Mouse (Mus musculus) kidney, embryonic 16.5 days (tissue): ENCODE data around the gene Rcbtb2. TPM values are rescaled to one million over a fixed set of nuclear protein-coding genes. Genes with fewer than 3 reads are reported as not detected.
A peak's percentile ranks its signal among the peaks of the same experiment; 100 is the strongest.

Experiments used
- ATAC-seq: fragments of 200-750 bp; cut with Nextera tagmentation; 2 replicates; pipeline ENCODE4 v1.8.0; 2017; ENCODE audit warnings: moderate TSS enrichment; ENCODE audit not compliant: low FRiP score, low TSS enrichment
- H3K27ac ChIP-seq: fragments of 300-500 bp; sonication (generic); 2 replicates; pipeline ENCODE4 v1.5.1; 2014; ENCODE audit warnings: low read length
- H3K27me3 ChIP-seq: fragments of 300-500 bp; sonication (generic); 2 replicates; pipeline ENCODE4 v1.6.1; 2014; ENCODE audit warnings: low read length, control low read depth, mixed read lengths; ENCODE audit not compliant: insufficient read depth
- H3K36me3 ChIP-seq: fragments of 300-500 bp; sonication (generic); 2 replicates; pipeline ENCODE4 v1.6.1; 2014; ENCODE audit warnings: low read length, control low read depth, mixed read lengths; ENCODE audit not compliant: insufficient read depth
- H3K4me1 ChIP-seq: fragments of 300-500 bp; sonication (generic); 2 replicates; pipeline ENCODE4 v1.6.1; 2014; ENCODE audit warnings: low read length, control low read depth, mixed read lengths; ENCODE audit not compliant: insufficient read depth
- H3K4me2 ChIP-seq: fragments of 300-500 bp; sonication (generic); replicated peaks from 2 replicates; pipeline ENCODE4 v1.6.1; 2014; ENCODE audit warnings: low read depth, low read length
- H3K4me3 ChIP-seq: fragments of 300-500 bp; sonication (generic); 2 replicates; pipeline ENCODE4 v1.5.1; 2014; ENCODE audit warnings: mild to moderate bottlenecking, low read length
- H3K9ac ChIP-seq: fragments of 300-500 bp; sonication (generic); replicated peaks from 2 replicates; pipeline ENCODE4 v1.6.1; 2014; ENCODE audit warnings: low read length
- H3K9me3 ChIP-seq: fragments of 300-500 bp; sonication (generic); 2 replicates; pipeline ENCODE4 v1.6.1; 2016; ENCODE audit warnings: low read length, control low read depth
- WGBS: fragments of 180-500 bp; shearing (Covaris S2); extraction: QIAGEN DNeasy Blood & Tissue Kit; methylation state at CpG from one replicate; pipeline ENCODE4 v1.1.7; 2014; 5-methylcytosine and 5-hydroxymethylcytosine counted together
- polyA plus RNA-seq: library from polyadenylated mRNA; unstranded; fragments of >200 nt; fragmentation: Nextera tagmentation; extraction: Ambion mirVana; gene quantifications from 2 replicates; pipeline ENCODE4 v1.2.1, GENCODE M21; 2015

The Rcbtb2 gene
- polyA plus RNA-seq, 1 experiment from 2014 or later: 127 TPM

DNA sequence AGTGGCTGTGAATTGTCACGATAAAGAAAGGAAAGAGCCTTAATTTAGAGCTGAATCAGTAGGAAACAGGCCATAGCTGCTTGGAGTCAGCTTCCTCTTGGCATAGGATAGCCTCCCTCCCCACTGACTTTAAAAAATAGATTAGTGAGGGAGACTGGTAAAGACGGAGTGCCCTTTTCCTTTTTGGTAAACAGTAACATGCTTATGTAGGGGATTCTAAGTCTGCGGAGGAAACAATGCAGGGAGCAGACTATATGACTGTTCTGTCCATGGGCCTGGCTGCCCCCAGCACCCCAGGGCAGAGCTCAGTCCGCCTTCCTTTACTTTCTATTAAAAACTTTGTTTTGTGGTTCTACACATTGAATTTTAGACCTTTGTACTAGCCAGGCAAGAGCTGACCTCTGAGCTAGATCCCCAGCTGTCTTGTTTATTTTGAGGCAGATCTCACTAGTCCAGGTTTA lies 56.4 kb downstream of the Rcbtb2 start:
- H3K9me3 ChIP-seq: 0 out of 2 replicates have a peak, but pooled peaks cover under 1% of the 10 kb centered on the region
- H3K27me3 ChIP-seq: no peaks in the 10 kb centered on the region
- H3K4me3 ChIP-seq: no peak overlapping the region
- peak; percentile 69; the same call in 1 of the 2 replicates for ATAC-seq
- WGBS: 83% methylated on average over 4 of the region's 4 CpGs
- H3K4me2 ChIP-seq: no peak overlapping the region
- peak overlapping the region; percentile 84 for H3K27ac ChIP-seq
- 0 out of 2 replicates have a peak, but pooled peaks cover 4% of the 10 kb centered on the region for H3K4me1 ChIP-seq
- H3K9ac ChIP-seq: no peak overlapping the region
- peaks cover 45% of the 10 kb centered on the region for H3K36me3 ChIP-seq

DNA sequence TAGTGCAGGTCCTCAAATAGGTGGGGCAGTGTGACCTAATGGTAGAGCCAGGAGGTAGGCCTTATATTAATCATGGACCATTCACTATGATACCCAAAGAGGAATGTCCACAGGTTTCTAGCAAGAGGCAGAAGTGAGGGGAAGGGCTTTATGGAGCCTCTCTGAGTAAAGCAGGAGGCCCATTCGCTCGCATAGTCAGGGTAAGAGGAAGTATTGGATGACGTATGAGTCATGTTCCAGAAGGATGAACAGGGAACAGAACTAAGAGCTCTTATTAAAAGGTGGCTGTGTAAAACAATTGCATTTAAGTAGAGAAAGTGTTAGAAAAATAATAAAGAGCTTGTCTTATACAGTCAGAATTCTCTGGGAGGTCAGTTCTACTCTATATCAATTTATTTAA lies 57.8 kb downstream of the Rcbtb2 start:
- no peak for ATAC-seq
- Histone ChIP-seq H3K9ac (no peak overlapping the region), H3K27ac (no peak overlapping the region), H3K4me2 (no peak overlapping the region), H3K36me3 (peaks cover 52% of the 10 kb centered on the region), H3K9me3 (0 out of 2 replicates have a peak, but pooled peaks cover 6% of the 10 kb centered on the region), H3K4me3 (no peak overlapping the region), H3K27me3 (no peaks in the 10 kb centered on the region), H3K4me1 (0 out of 2 replicates have a peak, but pooled peaks cover 4% of the 10 kb centered on the region)
- WGBS: 58% methylated on average over 3 of the region's 3 CpGs

DNA sequence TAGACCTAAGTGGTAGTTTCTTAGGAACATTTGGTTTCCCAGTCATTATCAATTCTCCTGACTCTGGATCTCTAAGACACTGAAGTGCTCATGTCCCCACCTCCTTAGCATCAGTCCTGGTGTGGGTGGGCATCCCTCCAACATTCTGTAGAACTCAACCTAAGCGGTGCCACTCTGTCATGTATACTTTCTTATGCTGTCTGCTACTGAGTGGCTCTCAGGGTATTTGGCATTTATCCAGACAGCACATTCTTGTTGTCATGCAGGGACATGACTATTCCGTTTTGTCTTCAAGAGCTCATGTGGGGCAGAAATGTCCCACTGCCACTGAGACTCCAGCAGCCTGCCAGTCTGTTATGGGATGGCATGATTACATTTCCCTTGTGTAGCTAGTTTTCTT lies 58.3 kb downstream of the Rcbtb2 start:
- 82% methylated on average over 2 of the region's 2 CpGs for WGBS
- ATAC-seq: no peak

DNA sequence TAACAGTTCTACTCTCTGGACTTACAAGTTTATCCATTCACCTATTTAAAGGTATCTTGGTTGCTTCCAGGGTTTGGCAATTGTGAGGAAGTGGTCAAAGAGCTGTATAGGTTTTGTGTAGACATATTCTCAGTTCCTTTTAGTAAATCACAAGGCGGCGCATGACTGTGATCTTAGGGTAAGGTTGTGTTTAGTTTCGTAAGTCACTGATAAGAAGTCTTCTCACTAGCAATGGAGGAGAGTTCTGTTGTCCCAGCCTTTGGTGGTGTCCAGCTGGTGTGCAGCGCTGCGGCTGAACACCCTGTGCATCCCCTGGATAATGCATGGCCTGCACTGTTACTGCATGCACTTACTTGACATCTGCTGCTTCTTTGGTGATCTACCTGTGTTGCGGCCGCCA lies 64.0 kb downstream of the Rcbtb2 start:
- WGBS: 85% methylated on average over 7 of the region's 7 CpGs
- Histone ChIP-seq H3K4me1 (no peaks in the 10 kb centered on the region), H3K4me2 (no peak overlapping the region), H3K9me3 (0 out of 2 replicates have a peak, but pooled peaks cover 6% of the 10 kb centered on the region), H3K27me3 (no peaks in the 10 kb centered on the region), H3K27ac (no peak overlapping the region), H3K9ac (no peak overlapping the region), H3K4me3 (no peak overlapping the region), H3K36me3 (peaks cover 33% of the 10 kb centered on the region)
- ATAC-seq: no peak

More for the DNA sequence above, 58.3 kb downstream of the Rcbtb2 start:
- Histone ChIP-seq H3K9ac (no peak overlapping the region), H3K27ac (no peak overlapping the region), H3K4me1 (0 out of 2 replicates have a peak, but pooled peaks cover 4% of the 10 kb centered on the region), H3K27me3 (no peaks in the 10 kb centered on the region), H3K9me3 (0 out of 2 replicates have a peak, but pooled peaks cover 6% of the 10 kb centered on the region), H3K36me3 (peaks cover 53% of the 10 kb centered on the region), H3K4me2 (no peak overlapping the region), H3K4me3 (no peak overlapping the region)

DNA sequence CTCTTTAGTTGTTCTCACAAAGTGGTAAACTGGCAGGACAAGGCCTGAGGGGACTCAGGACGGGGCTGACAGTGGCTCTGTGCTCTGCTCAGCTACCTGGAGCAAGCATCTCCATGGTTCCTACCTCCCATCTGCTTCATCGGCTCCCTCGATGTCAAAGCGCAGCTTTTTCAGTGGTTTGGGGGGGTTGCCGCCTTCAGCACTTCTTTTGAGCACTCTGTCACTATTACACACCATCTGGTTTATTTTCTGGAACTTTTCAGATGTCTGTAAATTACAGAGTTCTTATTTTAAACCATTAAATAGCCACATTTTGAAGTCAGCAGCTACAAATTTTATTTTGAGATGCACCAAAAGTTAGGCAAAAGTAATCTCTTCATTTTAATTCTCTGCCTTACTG lies 76.2 kb downstream of the Rcbtb2 start:
- Histone ChIP-seq H3K27ac (no peak overlapping the region), H3K4me3 (no peak overlapping the region), H3K4me1 (0 out of 2 replicates have a peak, but pooled peaks cover 6% of the 10 kb centered on the region), H3K9ac (no peak overlapping the region), H3K4me2 (no peak overlapping the region), H3K9me3 (0 out of 2 replicates have a peak, but pooled peaks cover 4% of the 10 kb centered on the region), H3K27me3 (no peaks in the 10 kb centered on the region), H3K36me3 (peaks cover 9% of the 10 kb centered on the region)
- no peak for ATAC-seq
- 45% methylated on average over 5 of the region's 5 CpGs for WGBS

DNA sequence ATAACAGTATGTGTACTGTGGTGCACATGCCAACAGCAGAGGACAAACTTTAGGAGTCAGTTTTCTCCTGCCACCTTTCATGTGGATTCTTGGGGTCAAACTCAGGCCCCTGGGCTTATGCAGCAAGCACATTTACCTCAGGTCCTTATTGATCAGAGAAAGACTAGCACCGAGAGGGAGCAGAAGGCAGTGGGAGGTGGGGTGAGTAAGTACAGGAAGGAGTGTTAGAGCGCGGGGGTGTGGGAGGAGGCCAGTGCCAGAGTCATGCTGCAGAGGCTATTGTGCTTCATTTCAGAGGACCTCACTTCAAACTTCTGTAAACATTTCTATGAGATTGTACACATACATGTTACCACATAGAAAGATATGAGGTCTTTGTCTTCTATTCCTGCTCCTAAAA lies 78.6 kb downstream of the Rcbtb2 start:
- ATAC-seq: no peak
- Histone ChIP-seq H3K9ac (no peak overlapping the region), H3K4me1 (0 out of 2 replicates have a peak, but pooled peaks cover 6% of the 10 kb centered on the region), H3K4me3 (no peak overlapping the region), H3K27me3 (no peaks in the 10 kb centered on the region), H3K36me3 (0 out of 2 replicates have a peak, but pooled peaks cover 3% of the 10 kb centered on the region), H3K9me3 (no peaks in the 10 kb centered on the region), H3K27ac (no peak overlapping the region), H3K4me2 (no peak overlapping the region)
- WGBS: 29% methylated on average over 3 of the region's 3 CpGs

DNA sequence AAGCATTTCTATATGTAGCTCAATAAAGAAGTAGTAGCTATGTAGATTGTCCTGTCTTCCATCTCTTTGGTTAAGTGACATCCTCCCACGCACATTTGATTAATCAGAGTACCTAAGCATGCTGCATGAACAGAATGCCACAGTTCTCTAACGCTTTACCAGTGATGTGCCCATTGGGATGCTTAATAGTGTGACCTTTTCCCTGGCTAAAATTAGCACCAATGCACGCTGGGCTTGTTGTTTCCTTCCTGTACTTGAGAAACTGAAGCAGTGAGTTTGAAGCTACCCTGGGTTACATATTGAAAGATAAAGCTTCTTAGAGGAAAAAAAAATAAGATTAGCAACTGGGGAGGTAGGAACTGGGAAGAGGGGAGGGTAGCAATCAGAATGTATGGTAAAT lies 81.2 kb downstream of the Rcbtb2 start:
- H3K4me3 ChIP-seq: no peak overlapping the region
- no peak overlapping the region for H3K4me2 ChIP-seq
- H3K27ac ChIP-seq: no peak overlapping the region
- H3K27me3 ChIP-seq: no peaks in the 10 kb centered on the region
- 64% methylated on average over 3 of the region's 3 CpGs for WGBS
- 0 out of 2 replicates have a peak, but pooled peaks cover 6% of the 10 kb centered on the region for H3K4me1 ChIP-seq
- H3K36me3 ChIP-seq: no peaks in the 10 kb centered on the region
- ATAC-seq: no peak
- no peaks in the 10 kb centered on the region for H3K9me3 ChIP-seq
- H3K9ac ChIP-seq: no peak overlapping the region

DNA sequence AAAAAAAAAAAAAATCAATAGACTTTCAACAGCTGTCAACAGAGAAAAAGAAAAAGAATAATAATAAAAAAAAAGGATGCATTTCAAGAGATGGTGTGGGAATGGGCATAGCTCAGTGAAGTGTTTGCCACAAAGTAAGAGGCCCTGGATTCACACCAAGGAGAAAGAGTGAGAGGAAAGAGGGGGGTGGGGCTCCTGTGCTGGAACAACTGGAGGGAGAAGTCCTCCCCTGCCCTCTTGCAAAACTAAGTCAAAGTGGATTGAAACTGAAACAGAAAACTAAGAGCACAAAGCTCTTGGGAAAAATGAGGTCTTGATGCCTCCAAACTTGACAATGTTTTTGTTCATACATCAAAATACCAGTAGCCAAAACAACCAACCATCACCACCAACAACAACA lies 86.4 kb downstream of the Rcbtb2 start:
- Histone ChIP-seq H3K4me3 (no peak overlapping the region), H3K9me3 (no peaks in the 10 kb centered on the region), H3K4me2 (no peak overlapping the region), H3K36me3 (0 out of 2 replicates have a peak, but pooled peaks cover 3% of the 10 kb centered on the region), H3K27ac (no peak overlapping the region), H3K4me1 (no peaks in the 10 kb centered on the region), H3K9ac (no peak overlapping the region), H3K27me3 (no peaks in the 10 kb centered on the region)
- no peak for ATAC-seq

DNA sequence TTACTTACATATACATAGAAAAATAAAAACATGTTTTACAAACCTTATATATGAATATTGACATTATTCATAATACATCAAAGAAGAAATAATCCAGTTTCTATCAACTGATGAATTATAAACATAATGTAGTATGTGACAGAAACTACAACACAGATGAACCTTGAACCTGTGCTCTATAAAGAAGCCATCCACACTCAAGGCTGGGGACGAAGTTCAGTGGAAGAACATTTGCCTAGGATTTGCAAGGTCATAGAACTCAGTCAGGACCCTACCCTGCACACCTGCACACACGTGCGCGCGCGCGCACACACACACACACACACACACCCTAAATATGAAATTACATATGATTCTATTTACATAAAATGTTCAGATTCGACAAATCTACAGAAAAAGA lies 87.4 kb downstream of the Rcbtb2 start:
- H3K4me2 ChIP-seq: no peak overlapping the region
- no peaks in the 10 kb centered on the region for H3K9me3 ChIP-seq
- no peaks in the 10 kb centered on the region for H3K4me1 ChIP-seq
- H3K27me3 ChIP-seq: no peaks in the 10 kb centered on the region
- H3K36me3 ChIP-seq: peaks cover 3% of the 10 kb centered on the region; the same call in 1 of the 2 replicates
- H3K4me3 ChIP-seq: no peak overlapping the region
- ATAC-seq: no peak
- no peak overlapping the region for H3K27ac ChIP-seq
- H3K9ac ChIP-seq: no peak overlapping the region
- 89% methylated on average over 8 of the region's 8 CpGs for WGBS

DNA sequence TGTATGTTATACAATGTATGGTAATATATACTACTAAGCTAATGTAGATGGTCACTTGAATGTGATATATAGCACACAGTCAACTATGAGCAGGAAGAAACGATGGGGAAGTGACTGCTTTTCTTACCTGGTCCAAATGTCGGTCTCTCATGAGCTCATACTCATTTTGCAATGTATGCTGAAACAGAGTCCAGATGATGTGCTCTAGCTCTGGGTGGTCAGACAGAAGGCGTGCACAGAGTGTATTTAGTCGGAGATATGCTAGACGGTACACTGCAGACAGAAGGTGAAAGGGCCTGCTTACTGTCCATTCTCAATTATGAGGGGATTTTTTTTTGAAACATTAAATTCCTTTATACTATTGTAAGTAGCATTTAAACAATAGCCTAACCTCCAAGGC lies 88.6 kb downstream of the Rcbtb2 start:
- no peak for ATAC-seq
- WGBS: 94% methylated on average over 5 of the region's 5 CpGs
- Histone ChIP-seq H3K27ac (no peak overlapping the region), H3K27me3 (no peaks in the 10 kb centered on the region), H3K36me3 (peaks cover 3% of the 10 kb centered on the region; the same call in 1 of the 2 replicates), H3K9ac (no peak overlapping the region), H3K4me2 (no peak overlapping the region), H3K9me3 (no peaks in the 10 kb centered on the region), H3K4me1 (no peaks in the 10 kb centered on the region), H3K4me3 (no peak overlapping the region)
